Mouse (Mus musculus) naive thymus-derived CD4-positive, alpha-beta T cell, adult 2 months (primary cell): ENCODE measurements at regions not wholly inside any gene's neighbourhood (a gene's known extent, or its start where the extent isn't known, plus 50 kb on each side); places are given as distances from the start of the nearest gene placed in this dataset.

Source experiments
- DNase-seq: peaks from one replicate; pipeline ENCODE4 v3.0.0-alpha.2; 2011; ENCODE audit warnings: low read depth

- DNase-seq: no peak
Measured at GRCm38 (mm10) chr3:80256383-80256782, 372.1 kb downstream of the Fam198b start.

- DNase-seq: no peak
Measured at GRCm38 (mm10) chr3:80263095-80263494, 378.8 kb downstream of the Fam198b start.

GRCm38 (mm10) chr3:80284656-80285055 lies 400.3 kb downstream of the Fam198b start:
- DNase-seq: no peak

DNA sequence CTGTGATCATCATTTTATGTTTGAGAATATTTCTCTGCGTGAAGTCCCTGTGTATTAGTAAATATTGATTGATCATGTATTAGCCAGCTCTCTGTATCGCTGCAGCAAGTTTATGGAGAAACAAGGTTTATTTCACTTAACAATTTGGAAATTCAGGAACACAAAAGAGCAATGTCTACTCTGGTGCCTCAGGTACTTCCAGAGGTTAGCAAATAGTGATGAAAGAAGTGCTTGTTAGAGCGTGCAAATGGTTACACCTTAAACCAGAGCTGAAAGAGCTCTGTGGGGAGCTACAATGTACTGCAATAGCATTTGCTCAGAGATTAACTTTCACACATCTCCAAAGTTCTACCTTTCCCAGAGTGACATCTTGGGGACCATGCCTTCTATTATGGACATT lies 400.9 kb downstream of the Fam198b start:
- no peak for DNase-seq

- DNase-seq: no peak
Measured at GRCm38 (mm10) chr3:80293485-80293884, 409.2 kb downstream of the Fam198b start.

DNA sequence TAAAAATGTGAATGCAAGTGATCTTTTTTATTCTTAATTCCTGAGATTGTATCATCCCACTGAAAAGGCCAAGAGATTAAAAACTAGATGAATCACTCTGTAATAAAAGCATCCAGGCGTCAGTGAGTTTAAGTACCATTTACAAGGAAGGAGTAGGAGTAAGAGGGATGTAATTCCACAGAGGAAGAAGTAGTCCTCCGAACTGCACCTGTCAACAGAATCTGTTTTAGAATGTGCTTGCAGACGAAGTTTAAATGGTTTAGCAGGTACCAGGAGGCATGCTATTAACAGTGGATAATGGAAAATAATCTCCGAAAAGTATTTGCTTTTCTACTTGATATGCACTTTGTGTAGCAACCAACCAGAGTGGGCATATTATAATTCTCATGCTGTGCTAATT lies 423.3 kb downstream of the Fam198b start:
- DNase-seq: no peak

DNA sequence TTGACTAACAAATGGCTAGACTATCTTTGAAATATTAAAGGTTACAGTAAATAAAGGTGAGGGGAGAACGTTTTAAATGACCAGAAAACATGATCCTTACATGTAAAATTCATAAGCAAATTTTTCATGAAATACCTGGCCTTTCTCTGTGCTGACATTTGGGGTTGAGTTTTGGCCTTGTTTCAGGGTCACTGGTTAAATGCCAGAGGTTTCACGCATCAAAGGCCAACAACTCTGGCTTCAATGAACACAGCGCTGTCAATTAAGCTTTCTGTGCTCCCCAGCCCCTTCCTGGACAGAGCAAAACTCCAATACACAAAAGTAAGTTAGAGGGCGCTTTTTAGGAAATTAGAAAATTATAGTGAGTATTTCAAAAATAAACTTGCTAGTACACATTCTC lies 425.6 kb downstream of the Fam198b start:
- no peak for DNase-seq

DNA sequence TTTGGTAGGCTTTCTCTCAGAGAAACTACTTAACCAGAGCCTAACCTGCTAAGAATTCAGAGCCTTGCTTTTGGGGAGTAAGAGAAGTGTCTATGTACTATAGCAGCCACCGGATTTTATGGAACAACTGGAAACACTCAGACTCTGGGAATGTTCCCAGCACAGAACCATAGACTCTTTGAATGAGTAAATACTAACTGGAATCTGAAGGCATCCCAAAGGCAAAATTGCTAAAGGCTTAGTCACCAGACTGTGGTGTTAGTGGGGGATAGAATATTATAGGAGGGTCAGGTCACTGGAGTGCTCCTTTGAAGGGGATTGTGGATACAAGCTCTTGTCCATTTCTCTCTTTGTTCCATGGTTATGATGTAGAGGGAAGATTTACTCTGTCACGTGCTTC lies 427.4 kb downstream of the Fam198b start:
- DNase-seq: no peak

DNA sequence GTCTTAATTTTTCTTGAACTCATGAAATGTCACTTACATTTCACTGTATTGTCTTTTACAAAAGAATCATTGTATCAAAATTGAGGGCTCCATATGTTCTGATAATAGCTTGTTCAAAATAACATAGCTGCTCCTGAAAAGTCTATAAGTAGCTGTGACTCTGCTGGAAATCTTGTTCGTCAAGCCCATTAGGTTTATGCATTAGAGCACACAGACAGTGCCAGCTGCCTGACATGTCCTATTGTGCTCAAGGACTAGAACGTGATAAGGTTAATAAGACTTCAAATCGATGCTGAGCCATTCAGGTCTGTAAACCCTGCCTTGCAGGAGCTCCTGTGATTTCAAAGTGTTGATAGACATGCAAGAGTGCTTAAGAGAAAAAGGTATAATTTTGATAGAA lies 438.0 kb downstream of the Fam198b start:
- DNase-seq: no peak

- DNase-seq: no peak
Measured at GRCm38 (mm10) chr3:80324726-80325125, 440.4 kb downstream of the Fam198b start.

DNA sequence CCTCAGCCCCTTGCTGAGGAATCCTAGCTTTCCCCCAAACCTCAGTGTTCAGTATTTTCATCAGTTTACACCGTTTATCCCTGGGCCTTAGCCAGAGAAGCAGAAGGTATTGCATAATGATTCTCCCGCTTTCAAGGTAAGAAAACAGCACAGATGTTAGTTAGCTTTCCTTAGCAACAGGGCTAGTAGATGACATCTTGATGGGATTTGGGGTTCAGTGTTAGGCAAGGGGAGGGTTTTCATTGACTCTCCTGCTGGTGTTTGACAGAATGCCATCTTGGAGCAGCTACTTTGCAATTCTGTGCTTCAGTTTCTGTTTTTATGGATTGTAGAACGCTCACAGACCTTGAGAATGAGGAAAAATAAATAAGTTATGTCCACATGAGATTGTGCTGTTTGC lies 447.4 kb downstream of the Fam198b start:
- DNase-seq: no peak

DNA sequence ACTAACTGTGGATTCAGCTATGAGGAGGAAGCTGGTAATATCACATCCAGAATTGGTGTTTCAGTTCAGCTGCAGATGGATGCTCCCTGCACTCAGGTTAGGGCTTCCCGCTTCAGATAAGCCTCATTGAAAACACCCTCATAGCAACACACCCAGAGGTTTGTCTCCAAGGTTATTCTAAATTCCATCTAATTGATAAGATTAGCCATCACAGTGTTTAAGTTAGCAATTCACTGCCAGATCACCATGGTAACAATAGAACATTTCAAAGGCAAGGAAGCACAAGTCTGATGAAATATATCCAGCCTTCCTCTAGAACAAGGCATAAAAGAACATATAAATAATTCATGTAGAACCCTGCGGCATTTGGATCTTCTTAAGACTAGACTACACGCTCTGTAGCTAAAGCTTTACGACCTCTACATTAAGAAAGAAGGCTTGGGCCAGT lies 450.1 kb downstream of the Fam198b start:
- DNase-seq: no peak

DNA sequence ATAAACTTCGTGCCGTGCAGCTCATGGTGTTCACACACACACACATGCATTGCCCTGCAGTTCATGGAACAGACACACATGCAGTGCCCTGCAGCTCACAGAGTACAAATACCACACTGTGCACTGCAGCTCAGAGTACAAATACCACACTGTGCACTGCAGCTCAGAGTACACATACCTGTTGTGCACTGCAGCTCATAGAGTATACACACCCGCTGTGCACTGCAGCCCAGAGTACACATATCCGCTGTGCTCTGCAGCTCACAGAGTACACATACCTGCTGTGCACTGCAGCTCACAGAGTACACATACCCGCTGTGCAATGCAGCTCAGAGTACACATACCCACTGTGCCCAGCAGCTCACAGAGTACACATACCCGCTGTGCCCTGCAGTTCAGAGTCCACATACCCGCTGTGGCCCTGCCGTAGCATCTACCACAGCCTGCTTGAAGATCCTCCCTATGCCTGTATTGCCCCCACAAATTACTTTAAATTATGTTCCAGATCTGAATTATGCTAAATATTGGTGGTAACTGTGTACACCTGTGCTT lies 451.9 kb downstream of the Fam198b start:
- DNase-seq: no peak

- no peak for DNase-seq
Measured at GRCm38 (mm10) chr3:80367972-80368371, 434.7 kb downstream of the Gria2 start.

DNA sequence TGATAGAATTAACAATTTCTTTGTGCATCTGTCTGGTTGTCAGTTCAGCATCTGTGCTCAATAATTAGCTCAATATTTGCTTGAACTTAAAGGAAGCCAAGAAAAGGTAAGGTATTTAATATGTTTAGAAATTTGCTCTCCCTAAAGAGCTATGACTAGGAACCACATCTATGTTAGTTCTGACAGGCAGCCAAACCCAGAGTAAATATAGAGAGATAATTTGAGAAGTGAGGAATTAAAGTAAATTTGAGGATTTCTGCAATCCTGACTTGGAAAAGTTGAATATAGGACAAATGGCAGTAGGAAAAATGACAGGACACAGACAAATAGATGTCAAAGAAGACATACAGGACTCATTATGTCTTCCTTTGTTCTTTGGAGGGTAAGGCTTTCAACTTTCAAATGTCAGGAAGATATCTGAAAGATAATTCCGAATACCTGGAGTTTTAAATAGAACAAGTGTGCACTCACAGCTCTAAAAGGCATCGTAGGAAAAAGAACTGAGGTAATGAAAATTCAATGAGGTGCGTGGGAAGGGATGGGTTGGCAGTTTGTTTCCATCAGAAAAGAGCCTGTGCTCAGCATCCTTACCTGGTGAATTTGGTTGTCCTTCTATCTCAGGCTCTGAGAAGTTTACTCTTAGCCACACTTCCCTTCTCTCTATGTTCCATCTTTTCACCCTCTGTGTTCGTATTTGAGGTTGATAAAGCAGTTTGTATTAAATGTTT lies 433.3 kb downstream of the Gria2 start:
- DNase-seq: no peak

GRCm38 (mm10) chr3:80372436-80372835 lies 430.2 kb downstream of the Gria2 start:
- DNase-seq: no peak

DNA sequence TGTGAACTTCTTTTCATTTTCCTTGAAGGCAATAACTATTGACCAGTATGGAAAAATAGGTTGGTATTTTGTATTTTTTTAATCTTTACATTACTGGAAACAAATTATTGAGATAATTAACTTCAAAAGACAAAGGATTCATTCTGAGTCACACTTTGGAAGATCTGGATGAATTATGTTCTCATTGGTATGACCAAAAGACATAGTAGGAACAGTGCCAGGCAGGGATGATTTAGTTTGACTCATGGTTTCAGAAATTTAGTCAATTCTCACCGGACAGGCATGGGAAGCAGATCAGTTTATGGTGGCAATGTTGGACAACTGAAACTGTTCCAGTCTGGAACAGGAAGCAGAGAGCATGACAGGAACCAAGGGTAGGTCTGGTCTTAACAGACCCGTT lies 416.6 kb downstream of the Gria2 start:
- DNase-seq: no peak

DNA sequence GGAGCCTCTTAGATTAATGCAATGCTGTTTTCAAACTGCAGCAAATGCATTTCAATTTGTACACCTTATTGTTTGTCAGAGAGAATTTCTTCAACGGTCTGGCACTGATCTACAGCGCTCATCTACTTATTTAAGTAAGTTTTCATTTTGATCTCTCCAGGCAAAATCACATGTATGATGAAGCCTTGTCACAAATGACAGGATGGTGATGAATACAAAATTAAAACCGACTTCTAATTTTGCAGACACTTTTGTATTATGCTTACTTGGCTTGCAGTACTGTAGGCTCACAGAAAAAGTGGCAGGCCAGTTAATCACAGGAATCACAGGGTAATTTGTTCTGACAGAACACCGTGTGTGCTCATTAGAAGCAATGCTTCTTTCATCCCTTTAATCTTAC lies 406.4 kb downstream of the Gria2 start:
- no peak for DNase-seq

DNA sequence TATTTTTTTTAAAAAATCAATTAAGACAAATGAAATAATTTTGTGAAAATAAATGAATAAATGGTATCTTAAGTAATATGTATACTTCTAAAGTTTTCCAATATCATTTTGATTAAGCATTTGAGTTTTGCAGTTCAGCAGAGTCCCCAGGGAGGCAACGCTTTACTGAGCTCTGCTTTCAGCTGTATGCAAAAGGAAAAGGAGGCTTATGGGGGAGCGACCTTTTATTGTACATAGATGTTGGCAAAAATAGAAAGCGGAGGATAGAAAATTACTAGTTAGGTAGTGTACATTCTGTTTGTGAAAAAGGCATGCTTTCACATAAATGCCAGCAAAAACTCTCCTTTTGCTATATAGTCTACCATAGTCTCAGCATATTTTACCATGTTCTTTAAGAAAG lies 382.2 kb downstream of the Gria2 start:
- no peak for DNase-seq

DNA sequence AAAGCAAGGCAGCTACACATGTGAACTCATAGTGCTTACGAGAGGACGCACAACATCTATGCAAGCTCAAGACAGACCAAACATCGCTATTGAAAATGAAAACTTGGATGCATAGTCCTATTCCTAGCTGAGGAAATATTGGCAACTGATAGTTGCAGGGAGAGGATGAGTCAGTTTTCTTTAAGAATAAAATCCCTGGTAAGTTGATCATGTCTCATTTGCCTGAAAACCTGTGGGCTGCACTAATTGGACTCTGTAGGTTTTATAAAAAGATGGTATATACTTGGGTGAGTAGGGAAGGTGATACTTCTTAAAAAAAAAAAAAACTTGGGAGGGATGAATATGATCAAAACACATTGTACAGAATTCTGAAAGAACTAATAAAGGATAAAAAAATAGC lies 381.2 kb downstream of the Gria2 start:
- DNase-seq: no peak

DNA sequence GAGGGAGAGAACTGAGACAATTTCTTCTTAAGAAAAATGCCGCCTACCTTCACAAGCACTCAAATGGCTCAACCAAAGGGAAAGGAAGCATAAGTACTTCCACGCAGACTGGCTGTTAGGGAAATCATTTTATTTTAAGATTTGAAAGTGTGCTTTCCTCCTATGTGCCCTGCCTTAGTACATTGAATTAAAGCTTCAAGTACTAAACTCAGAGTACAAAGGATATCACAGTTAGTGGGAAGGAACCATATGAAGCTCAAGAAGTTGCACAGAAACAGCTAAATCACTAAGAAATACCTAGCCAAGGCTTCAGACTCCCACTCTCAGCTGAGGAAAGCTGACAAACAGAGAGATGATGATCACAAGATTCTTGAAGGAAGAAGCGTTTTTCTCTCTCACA lies 380.5 kb downstream of the Gria2 start:
- DNase-seq: no peak

DNA sequence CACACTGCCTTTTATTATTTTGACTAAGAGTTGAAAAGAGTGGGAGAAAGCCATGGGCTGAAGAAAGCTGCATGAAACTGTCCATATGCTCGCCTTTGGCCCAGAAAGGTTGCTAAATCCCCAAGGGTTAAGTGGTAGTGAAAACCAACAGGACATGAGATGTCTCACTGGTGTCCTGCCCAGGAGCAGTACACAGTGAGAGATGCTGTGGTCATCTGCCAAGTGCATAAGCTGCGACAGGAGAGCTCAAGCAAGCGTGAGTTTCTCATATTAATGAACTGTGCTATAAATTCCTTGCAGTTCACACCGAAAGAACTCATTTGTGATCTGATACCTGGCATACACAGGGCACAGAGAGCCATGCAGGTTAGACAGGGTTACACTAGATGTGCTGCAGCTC lies 380.0 kb downstream of the Gria2 start:
- no peak for DNase-seq
